23 mouse cellular contexts compared by ENCODE assay signal in the genomic region with DNA sequence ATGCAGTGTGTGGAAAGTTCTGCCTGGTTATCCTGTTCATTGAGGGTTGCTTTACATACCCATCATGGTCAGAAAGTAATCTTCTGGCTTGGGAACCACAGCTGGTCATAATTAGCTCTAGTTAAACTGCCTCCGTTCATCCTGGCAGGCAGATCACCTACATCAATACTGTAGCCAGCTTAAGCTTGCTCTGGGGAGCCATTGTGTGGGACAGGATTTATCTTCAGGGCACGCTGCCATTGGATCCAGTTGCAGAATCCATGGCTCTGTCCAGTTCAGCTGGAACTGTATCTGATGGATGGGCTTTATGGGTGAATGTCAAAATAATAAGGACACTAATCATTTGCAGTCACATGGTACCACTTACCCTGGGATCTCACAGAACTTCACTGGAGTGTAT.
DNase-seq lines count a peak whose midpoint lies in the region; ATAC-seq lines count a peak whose summit lies in the region.
"Had no signal": no experiment of that assay in that cellular context is flagged by ENCODE, and none has a peak within 500 bp of the region (broad histone marks: within the 10 kb centered on the region; RNA-seq: fewer than 3 reads in every experiment).

No protein-coding gene starts in this region.

- no peaks in the 10 kb centered on the region for H3K27me3 ChIP-seq in embryonic facial prominence, embryonic 11.5 days (ENCODE audit: control insufficient read depth, insufficient read depth, low read length)
- H3K27me3 ChIP-seq in embryonic facial prominence, embryonic 10.5 days (replicated peaks; ENCODE audit: low read depth, poor library complexity, severe bottlenecking): no peaks in the 10 kb centered on the region
- H3K27me3 ChIP-seq: forebrain, embryonic 12.5 days; heart, embryonic 15.5 days; megakaryocyte, embryonic 14.5 days; neural tube, embryonic 12.5 days had no signal

- H3K9me3 ChIP-seq in embryonic facial prominence, embryonic 11.5 days (replicated peaks; ENCODE audit: control insufficient read depth, low read length): no peaks in the 10 kb centered on the region
- H3K9me3 ChIP-seq in embryonic facial prominence, embryonic 10.5 days: no peaks in the 10 kb centered on the region
- H3K9me3 ChIP-seq: forebrain, embryonic 12.5 days; heart, embryonic 15.5 days; neural tube, embryonic 12.5 days had no signal

- peak; percentile 5 for DNase-seq in adrenal gland, adult 2 months
- no peak for DNase-seq in adrenal gland, adult 8-10 months
- peak; percentile 6 for DNase-seq in embryonic facial prominence, embryonic 11.5 days (ENCODE audit: low spot score)
- no peak for DNase-seq in embryonic facial prominence, embryonic 10.5 days (ENCODE audit: low spot score)
- DNase-seq in kidney, postnatal 4 days: peak; percentile 4 to 12
- DNase-seq in kidney, postnatal 25 days: no peak
- DNase-seq in mesoderm, embryonic 11.5 days (ENCODE audit: low read depth, low spot score): peak; percentile 58
- no peak for DNase-seq in liver
- DNase-seq: cerebellum, adult 11 months; cerebellum, adult 9-11 months; heart, postnatal 36 days; kidney, adult 18-20 months; kidney, postnatal 36 days; lung, embryonic 14.5 days; midbrain, embryonic 14.5 days; thymus, postnatal 14 days had no signal

- H3K4me1 ChIP-seq in embryonic facial prominence, embryonic 11.5 days (ENCODE audit: control insufficient read depth, insufficient read depth, low read length): no peaks in the 10 kb centered on the region
- H3K4me1 ChIP-seq in embryonic facial prominence, embryonic 10.5 days: no peaks in the 10 kb centered on the region
- H3K4me1 ChIP-seq: forebrain, embryonic 12.5 days; heart, embryonic 15.5 days; megakaryocyte, embryonic 14.5 days; neural tube, embryonic 12.5 days had no signal

- H3K27ac ChIP-seq in embryonic facial prominence, embryonic 11.5 days (replicated peaks; ENCODE audit: low read depth, low read length): no peak overlapping the region
- no peak overlapping the region for H3K27ac ChIP-seq in embryonic facial prominence, embryonic 10.5 days (replicated peaks)
- H3K27ac ChIP-seq: forebrain, embryonic 12.5 days; heart, embryonic 15.5 days; hindbrain, embryonic 14.5 days; liver, embryonic 14.5 days; neural tube, embryonic 12.5 days had no signal

- no peak overlapping the region for H3K4me2 ChIP-seq in embryonic facial prominence, embryonic 11.5 days (ENCODE audit: low read depth, low read length)
- H3K4me2 ChIP-seq: forebrain, embryonic 12.5 days; heart, embryonic 15.5 days; hindbrain, embryonic 14.5 days; lung, embryonic 14.5 days; neural tube, embryonic 12.5 days had no signal

- no peak for ATAC-seq in embryonic facial prominence, embryonic 11.5 days (replicated peaks; ENCODE audit: insufficient number of reproducible peaks, low FRiP score, low TSS enrichment, low read depth)
- ATAC-seq: inflammation-experienced regulatory T-cells, adult 6 months had no signal

- no peak overlapping the region for H3K4me3 ChIP-seq in embryonic facial prominence, embryonic 11.5 days (ENCODE audit: low read depth, low read length)
- no peak overlapping the region for H3K4me3 ChIP-seq in embryonic facial prominence, embryonic 10.5 days
- H3K4me3 ChIP-seq: forebrain, embryonic 12.5 days; heart, embryonic 15.5 days; megakaryocyte, embryonic 14.5 days; neural tube, embryonic 12.5 days had no signal

- H3K36me3 ChIP-seq in embryonic facial prominence, embryonic 11.5 days (replicated peaks; ENCODE audit: control insufficient read depth, insufficient read depth, low read depth, low read length): no peaks in the 10 kb centered on the region
- no peaks in the 10 kb centered on the region for H3K36me3 ChIP-seq in embryonic facial prominence, embryonic 10.5 days (replicated peaks)
- H3K36me3 ChIP-seq: forebrain, embryonic 12.5 days; heart, embryonic 15.5 days; neural tube, embryonic 12.5 days had no signal

- 45% methylated on average over 2 of the region's 2 CpGs for WGBS in embryonic facial prominence, embryonic 11.5 days
- WGBS in embryonic facial prominence, embryonic 10.5 days: 48% methylated on average over 2 of the region's 2 CpGs

- no peak overlapping the region for H3K9ac ChIP-seq in embryonic facial prominence, embryonic 11.5 days (replicated peaks; ENCODE audit: low read length)
- H3K9ac ChIP-seq: forebrain, embryonic 12.5 days; heart, embryonic 15.5 days; hindbrain, embryonic 14.5 days; liver, embryonic 14.5 days; lung, embryonic 14.5 days; neural tube, embryonic 12.5 days had no signal

Comparison
In these comparisons a context has a peak if more than half of its experiments do, and no peak if none do; other contexts are left out.
1. DNase-seq: peak in adrenal gland, adult 2 months (single experiment), embryonic facial prominence, embryonic 11.5 days (single experiment), kidney, postnatal 4 days (2 of 2) and mesoderm, embryonic 11.5 days (single experiment); none in adrenal gland, adult 8-10 months (single experiment), embryonic facial prominence, embryonic 10.5 days (single experiment), kidney, postnatal 25 days (0 of 2) and liver (single experiment).